Mouse (Mus musculus): ENCODE results near the gene Tmem95. TPM values are rescaled to one million over a fixed set of nuclear protein-coding genes. Genes with fewer than 3 reads are reported as not detected.
"Not testable (repeated sequence)": the region's sequence is repeated elsewhere in the genome, so short reads cannot be mapped to it uniquely, and the experiment has no call there.

Tmem95 gene
- polyA plus RNA-seq, 1 experiment from 2014 or later, result not detected

DNA sequence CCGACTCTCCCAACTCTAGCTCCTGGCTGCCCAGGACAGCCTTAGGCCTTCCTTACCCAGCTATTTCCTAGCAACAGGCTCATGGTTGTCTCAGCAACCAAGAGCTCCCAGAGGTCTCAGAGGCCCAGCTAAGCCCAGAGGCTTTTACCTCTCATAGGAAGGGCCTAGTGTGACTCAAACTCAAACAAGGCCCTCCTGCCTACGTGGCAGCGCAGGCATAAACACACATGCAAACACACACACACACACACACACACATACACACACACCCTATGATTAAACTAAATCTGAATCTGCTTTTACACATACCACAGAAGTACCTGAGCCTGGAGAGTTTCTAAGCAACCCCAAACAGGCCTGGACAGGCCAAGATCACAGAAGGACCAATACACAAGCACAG, 581 bp upstream of the Tmem95 start:
- H3K9me3 ChIP-seq, result no peaks in the 10 kb centered on the region
- 89% methylated on average over 3 of the region's 3 CpGs for WGBS
- peaks cover 43% of the 10 kb centered on the region for H3K4me1 ChIP-seq (replicated peaks)
- no peak overlapping the region for H3K27ac ChIP-seq
- no peak overlapping the region for H3K4me2 ChIP-seq
- no peak for ATAC-seq (ENCODE audit: insufficient number of reproducible peaks, insufficient read depth, low FRiP score, low TSS enrichment, low read depth)
- H3K27me3 ChIP-seq, result no peaks in the 10 kb centered on the region
- H3K4me3 ChIP-seq (replicated peaks), result no peak overlapping the region
- H3K36me3 ChIP-seq, result no peaks in the 10 kb centered on the region
- no peak overlapping the region for H3K9ac ChIP-seq (replicated peaks)

DNA sequence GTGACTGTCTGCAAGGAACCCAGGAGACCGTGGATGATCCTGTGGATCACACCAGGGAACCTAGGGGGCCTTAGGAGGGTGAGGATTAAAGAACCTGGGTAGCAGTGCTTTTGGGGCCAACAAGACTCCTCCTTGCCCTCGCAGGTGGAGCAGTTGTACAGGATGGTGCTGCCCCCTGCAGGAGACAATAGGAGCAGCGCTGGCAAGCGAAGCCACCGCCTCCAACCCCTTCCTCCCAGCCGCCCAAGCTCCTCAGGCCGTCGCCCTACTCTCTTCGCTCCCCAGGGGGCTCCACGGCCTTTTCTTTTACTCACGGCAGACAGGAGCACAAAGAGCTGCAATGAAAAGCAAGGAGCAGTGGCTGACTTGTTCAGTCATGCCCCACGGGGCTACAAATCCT, 951 bp downstream of the Tmem95 start:
- peaks cover 42% of the 10 kb centered on the region for H3K4me1 ChIP-seq (replicated peaks)
- no peaks in the 10 kb centered on the region for H3K27me3 ChIP-seq
- peak overlapping the region; percentile 47 for H3K4me2 ChIP-seq
- peak overlapping the region; percentile 31; the same call in 1 of the 2 replicates for H3K27ac ChIP-seq
- 3% methylated on average over 12 of the region's 12 CpGs for WGBS
- no peak for ATAC-seq (ENCODE audit: insufficient number of reproducible peaks, insufficient read depth, low FRiP score, low TSS enrichment, low read depth)
- H3K36me3 ChIP-seq, result no peaks in the 10 kb centered on the region
- no peak overlapping the region for H3K9ac ChIP-seq (replicated peaks)
- H3K4me3 ChIP-seq (replicated peaks), result peak overlapping the region; percentile 11; the same call in 1 of the 2 replicates
- H3K9me3 ChIP-seq, result no peaks in the 10 kb centered on the region

DNA sequence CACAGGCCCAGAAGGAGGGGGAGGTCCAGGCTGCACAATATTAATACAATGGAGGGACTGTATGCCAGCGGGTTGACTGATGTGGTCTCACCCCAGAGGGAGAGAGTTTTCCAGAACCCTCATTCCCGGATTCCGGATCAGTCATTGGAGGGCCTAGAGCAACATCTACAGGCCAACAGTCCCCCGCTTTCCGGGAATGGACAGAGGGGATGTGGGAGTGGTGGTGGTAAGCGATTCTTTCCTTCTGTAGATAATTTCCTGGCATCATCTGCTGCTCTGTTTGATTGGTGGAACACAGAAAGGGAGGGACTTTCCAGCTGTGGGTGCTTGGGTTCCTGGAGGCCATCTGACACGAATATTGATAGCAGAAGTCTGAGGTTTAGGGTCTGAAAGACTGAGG, 1.6 kb downstream of the Tmem95 start:
- no peaks in the 10 kb centered on the region for H3K9me3 ChIP-seq
- peaks cover 35% of the 10 kb centered on the region for H3K4me1 ChIP-seq (replicated peaks)
- H3K36me3 ChIP-seq, result no peaks in the 10 kb centered on the region
- no peak overlapping the region for H3K4me3 ChIP-seq (replicated peaks)
- 70% methylated on average over 7 of the region's 7 CpGs for WGBS
- H3K4me2 ChIP-seq, result no peak overlapping the region
- no peak for ATAC-seq (ENCODE audit: insufficient number of reproducible peaks, insufficient read depth, low FRiP score, low TSS enrichment, low read depth)
- H3K9ac ChIP-seq (replicated peaks), result no peak overlapping the region
- H3K27ac ChIP-seq, result peak overlapping the region; percentile 30; the same call in 1 of the 2 replicates
- H3K27me3 ChIP-seq, result no peaks in the 10 kb centered on the region

- Histone ChIP-seq H3K4me3 (replicated peaks) (no peak overlapping the region), H3K4me1 (replicated peaks) (peaks cover 16% of the 10 kb centered on the region; the same call in 1 of the 2 replicates), H3K27ac (no peak overlapping the region), H3K9ac (replicated peaks) (no peak overlapping the region), H3K36me3 (no peaks in the 10 kb centered on the region), H3K9me3 (no peaks in the 10 kb centered on the region), H3K27me3 (0 out of 2 replicates have a peak, but pooled peaks cover 2% of the 10 kb centered on the region), H3K4me2 (no peak overlapping the region)
- no peak for ATAC-seq (ENCODE audit: insufficient number of reproducible peaks, insufficient read depth, low FRiP score, low TSS enrichment, low read depth)
- WGBS, result 74% methylated on average over 4 of the region's 4 CpGs
These were observed 5.4 kb downstream of the Tmem95 start for GRCm38 (mm10) chr11:69872451-69872850.

DNA sequence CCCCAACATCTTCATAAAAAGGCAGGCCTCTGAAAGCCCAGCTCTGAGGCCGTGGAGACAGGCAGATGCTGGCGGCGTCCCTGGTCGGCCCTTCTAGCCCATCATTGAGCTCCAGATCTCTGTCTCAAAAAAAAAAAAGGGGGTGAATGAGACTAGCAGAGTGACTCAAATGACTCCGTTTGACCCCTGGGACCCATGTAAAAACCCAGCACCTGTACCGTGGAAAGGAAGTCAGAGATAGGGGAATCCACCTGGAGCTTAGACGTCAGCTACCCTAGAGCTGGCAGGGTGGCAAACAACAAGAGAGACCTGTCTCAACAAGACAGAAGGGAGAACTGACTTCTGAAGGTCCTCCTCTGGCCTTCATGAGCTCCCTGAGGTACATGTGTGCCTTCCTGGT, 6.0 kb downstream of the Tmem95 start:
- H3K36me3 ChIP-seq, result no peaks in the 10 kb centered on the region
- H3K9me3 ChIP-seq, result no peaks in the 10 kb centered on the region
- H3K27ac ChIP-seq, result no peak overlapping the region
- H3K9ac ChIP-seq (replicated peaks), result no peak overlapping the region
- 86% methylated on average over 7 of the region's 7 CpGs for WGBS
- 0 out of 2 replicates have a peak, but pooled peaks cover 4% of the 10 kb centered on the region for H3K27me3 ChIP-seq
- no peak overlapping the region for H3K4me2 ChIP-seq
- no peak overlapping the region for H3K4me3 ChIP-seq (replicated peaks)
- H3K4me1 ChIP-seq (replicated peaks), result peaks cover 10% of the 10 kb centered on the region; the same call in 1 of the 2 replicates
- no peak for ATAC-seq (ENCODE audit: insufficient number of reproducible peaks, insufficient read depth, low FRiP score, low TSS enrichment, low read depth)

DNA sequence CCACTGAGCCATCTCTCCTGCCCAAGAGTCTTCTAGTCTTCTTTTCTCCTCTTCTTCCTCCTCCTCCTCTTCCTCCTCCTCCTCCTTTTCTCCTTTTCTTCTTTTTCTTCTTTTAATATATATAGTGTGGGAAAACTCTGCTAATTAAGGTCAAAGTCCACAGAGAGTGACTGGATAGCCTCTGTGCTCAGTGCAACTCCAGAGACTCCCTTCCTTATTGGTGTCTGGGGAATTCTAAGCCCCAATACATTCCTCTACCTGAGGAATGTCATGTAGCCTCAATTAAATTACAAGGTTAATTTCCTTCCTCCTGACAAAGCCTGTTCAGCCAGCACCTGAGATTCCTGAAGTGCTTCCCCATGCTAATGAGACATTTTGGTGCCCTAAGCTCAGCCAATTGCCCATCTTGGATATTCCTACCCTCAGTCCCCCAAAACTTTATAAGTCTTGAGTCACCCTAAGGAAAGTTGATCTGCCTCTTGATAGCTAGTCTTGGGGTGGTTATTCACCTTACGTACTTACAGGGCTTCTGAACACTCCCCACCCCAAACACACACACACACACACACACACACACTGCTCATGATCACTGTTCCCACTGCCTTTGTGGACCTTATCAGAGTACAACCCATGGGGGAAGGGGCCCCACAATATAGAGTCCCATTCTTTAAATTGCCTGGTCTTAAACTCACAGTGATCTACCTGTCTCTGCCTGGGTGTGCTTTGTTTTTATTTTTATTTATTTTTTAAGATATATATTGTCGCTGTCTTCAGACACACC, 7.3 kb downstream of the Tmem95 start:
- WGBS, result 88% methylated on average over 2 of the region's 2 CpGs

DNA sequence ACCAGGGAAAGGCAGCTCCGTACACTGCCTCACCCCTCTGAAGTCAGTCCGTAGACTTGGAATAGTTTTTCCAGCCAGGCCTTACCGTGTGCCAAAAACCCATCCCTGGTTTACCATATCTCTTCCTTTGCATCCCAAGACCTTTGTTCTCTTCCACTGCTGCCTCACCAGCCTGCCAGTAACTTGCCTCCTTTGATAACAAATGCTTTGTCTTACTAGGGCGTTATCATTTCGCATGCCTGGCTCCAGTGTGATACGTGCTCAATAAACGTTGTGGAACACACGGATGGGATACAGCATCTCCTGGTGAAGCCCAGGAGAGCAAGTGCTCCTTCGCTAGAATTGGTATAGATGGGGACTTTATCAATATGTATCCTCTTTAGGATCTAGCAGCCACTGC, 10.5 kb downstream of the Tmem95 start:
- H3K9me3 ChIP-seq, result no peaks in the 10 kb centered on the region
- H3K4me1 ChIP-seq (replicated peaks), result 0 out of 2 replicates have a peak, but pooled peaks cover 4% of the 10 kb centered on the region
- no peak overlapping the region for H3K9ac ChIP-seq (replicated peaks)
- H3K4me2 ChIP-seq, result no peak overlapping the region
- no peak overlapping the region for H3K4me3 ChIP-seq (replicated peaks)
- H3K27me3 ChIP-seq, result peaks cover 7% of the 10 kb centered on the region; the same call in 1 of the 2 replicates
- ATAC-seq (ENCODE audit: insufficient number of reproducible peaks, insufficient read depth, low FRiP score, low TSS enrichment, low read depth), result no peak
- 70% methylated on average over 9 of the region's 9 CpGs for WGBS
- no peaks in the 10 kb centered on the region for H3K36me3 ChIP-seq
- H3K27ac ChIP-seq, result no peak overlapping the region

More for the DNA sequence above, 7.3 kb downstream of the Tmem95 start:
- no peak for ATAC-seq (ENCODE audit: insufficient number of reproducible peaks, insufficient read depth, low FRiP score, low TSS enrichment, low read depth)
- Histone ChIP-seq H3K4me3 (replicated peaks) (no peak overlapping the region), H3K4me2 (no peak overlapping the region), H3K27me3 (0 out of 2 replicates have a peak, but pooled peaks cover 4% of the 10 kb centered on the region), H3K9me3 (no peaks in the 10 kb centered on the region), H3K27ac (no peak overlapping the region), H3K9ac (replicated peaks) (no peak overlapping the region), H3K36me3 (no peaks in the 10 kb centered on the region), H3K4me1 (replicated peaks) (0 out of 2 replicates have a peak, but pooled peaks cover 4% of the 10 kb centered on the region)

DNA sequence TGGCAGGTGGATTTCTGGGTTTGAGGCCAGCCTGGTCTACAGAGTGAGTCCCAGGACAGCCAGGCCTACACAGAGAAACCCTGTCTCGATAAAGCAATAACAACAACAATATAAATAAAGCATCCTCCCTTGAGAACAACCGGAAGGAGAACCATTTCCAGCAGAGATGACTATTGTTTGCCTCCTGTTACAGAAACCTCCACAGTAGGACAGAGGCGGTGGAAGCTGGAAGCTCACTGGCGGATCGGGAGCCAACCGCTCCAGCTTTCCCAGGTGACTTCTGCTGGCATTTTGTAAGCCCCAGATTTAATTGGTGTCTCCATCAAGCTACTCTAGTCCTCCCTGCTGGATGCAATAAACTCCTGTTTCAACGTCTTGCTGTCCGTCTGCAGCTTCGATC, 12.3 kb downstream of the Tmem95 start:
- ATAC-seq (ENCODE audit: insufficient number of reproducible peaks, insufficient read depth, low FRiP score, low TSS enrichment, low read depth), result no peak
- Histone ChIP-seq H3K4me1 (replicated peaks) (0 out of 2 replicates have a peak, but pooled peaks cover 4% of the 10 kb centered on the region), H3K4me3 (replicated peaks) (no peak overlapping the region), H3K27me3 (peaks cover 11% of the 10 kb centered on the region), H3K9me3 (no peaks in the 10 kb centered on the region), H3K27ac (no peak overlapping the region), H3K9ac (replicated peaks) (no peak overlapping the region), H3K4me2 (no peak overlapping the region), H3K36me3 (no peaks in the 10 kb centered on the region)
- 78% methylated on average over 9 of the region's 9 CpGs for WGBS

- 61% methylated on average over 8 of the region's 8 CpGs for WGBS
These were observed 13.5 kb downstream of the Tmem95 start for GRCm38 (mm10) chr11:69864138-69864860.

DNA sequence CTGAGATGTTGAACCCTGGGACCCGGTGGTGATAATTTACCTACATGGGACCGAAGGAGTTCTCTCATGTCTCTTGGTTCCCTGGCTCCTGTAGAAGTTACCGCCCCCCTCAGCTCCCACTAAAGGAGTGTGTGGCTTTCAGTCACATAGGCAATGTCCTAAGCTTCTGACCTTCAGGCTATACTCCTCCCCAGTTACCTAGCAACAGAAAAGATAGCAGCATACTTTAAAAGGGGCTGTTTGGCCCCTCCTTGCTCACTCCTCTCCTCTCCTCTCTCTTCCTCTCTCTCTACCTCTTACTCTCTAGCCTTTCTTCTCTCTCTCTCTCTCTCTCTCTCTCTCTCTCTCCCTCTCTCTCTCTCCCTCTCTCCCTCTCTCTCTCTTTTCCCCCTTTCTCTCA, 14.1 kb downstream of the Tmem95 start:
- not testable (repeated sequence) for H3K27ac ChIP-seq; H3K9me3 ChIP-seq; H3K36me3 ChIP-seq; H3K4me2 ChIP-seq; H3K4me1 ChIP-seq (replicated peaks); ATAC-seq (ENCODE audit: insufficient number of reproducible peaks, insufficient read depth, low FRiP score, low TSS enrichment, low read depth); H3K4me3 ChIP-seq (replicated peaks); H3K9ac ChIP-seq (replicated peaks)
- WGBS, result 81% methylated on average over 3 of the region's 3 CpGs
- peaks cover 24% of the 10 kb centered on the region for H3K27me3 ChIP-seq

More at GRCm38 (mm10) chr11:69864138-69864860, 13.5 kb downstream of the Tmem95 start:
- no peak overlapping the region for H3K4me3 ChIP-seq (replicated peaks)
- no peaks in the 10 kb centered on the region for H3K36me3 ChIP-seq
- no peaks in the 10 kb centered on the region for H3K4me1 ChIP-seq (replicated peaks)
- ATAC-seq (ENCODE audit: insufficient number of reproducible peaks, insufficient read depth, low FRiP score, low TSS enrichment, low read depth), result no peak
- H3K9ac ChIP-seq (replicated peaks), result no peak overlapping the region
- H3K9me3 ChIP-seq, result no peaks in the 10 kb centered on the region
- peaks cover 19% of the 10 kb centered on the region for H3K27me3 ChIP-seq
- H3K4me2 ChIP-seq, result no peak overlapping the region
- H3K27ac ChIP-seq, result no peak overlapping the region
